Mouse (Mus musculus): ENCODE data around the gene Frmd8.

Gene Frmd8

GRCm38 (mm10) chr19:5848826-5849672 lies 26.0 kb downstream of the Frmd8 start:
- peak; percentile 53 to 66 for DNase-seq

- peak; percentile 74 to 81 for DNase-seq
Measured at GRCm38 (mm10) chr19:5848032-5848825, 26.8 kb downstream of the Frmd8 start.

- DNase-seq = no peak
Measured at GRCm38 (mm10) chr19:5847306-5847796, 27.7 kb downstream of the Frmd8 start.

- peak; percentile 92 to 96 for DNase-seq
Measured at GRCm38 (mm10) chr19:5846557-5847305, 28.3 kb downstream of the Frmd8 start.

- peak in 1 of 2 experiments; percentile 57 for DNase-seq
Measured at GRCm38 (mm10) chr19:5846154-5846553, 28.9 kb downstream of the Frmd8 start.

GRCm38 (mm10) chr19:5845319-5846135 lies 29.5 kb downstream of the Frmd8 start:
- DNase-seq = peak; percentile 97

- peak in 1 of 2 experiments; percentile 36 for DNase-seq
Measured at GRCm38 (mm10) chr19:5844831-5845318, 30.2 kb downstream of the Frmd8 start.

- peak in 1 of 2 experiments; percentile 38 for DNase-seq
Measured at GRCm38 (mm10) chr19:5843781-5844691, 31.0 kb downstream of the Frmd8 start.

- DNase-seq = peak; percentile 66 to 70
Measured at GRCm38 (mm10) chr19:5842785-5843730, 32.0 kb downstream of the Frmd8 start.

GRCm38 (mm10) chr19:5841999-5842784 lies 32.9 kb downstream of the Frmd8 start:
- no peak for DNase-seq

- DNase-seq = peak in 1 of 2 experiments; percentile 46
Measured at GRCm38 (mm10) chr19:5841389-5841946, 33.6 kb downstream of the Frmd8 start.

- DNase-seq = no peak
Measured at GRCm38 (mm10) chr19:5840890-5841388, 34.1 kb downstream of the Frmd8 start.

- peak; percentile 59 to 87 for DNase-seq
Measured at GRCm38 (mm10) chr19:5840086-5840889, 34.8 kb downstream of the Frmd8 start.

GRCm38 (mm10) chr19:5839317-5840085 lies 35.6 kb downstream of the Frmd8 start:
- no peak for DNase-seq

- no peak for DNase-seq
Measured at GRCm38 (mm10) chr19:5838892-5839165, 36.2 kb downstream of the Frmd8 start.

GRCm38 (mm10) chr19:5838136-5838891 lies 36.8 kb downstream of the Frmd8 start:
- no peak for DNase-seq
